Mouse (Mus musculus) liver, adult 2 months (tissue): ENCODE data around the gene Grik3.

Experiments used
- CTCF ChIP-seq: fragments of 200-500 bp; IDR thresholded peaks from 2 replicates; pipeline ENCODE4 v1.5.1; 2011; ENCODE audit warnings: low read depth, low read length, control low read depth
- POLR2A ChIP-seq: fragments of 200-500 bp; IDR thresholded peaks from 2 replicates; pipeline ENCODE4 v1.6.1; 2011; ENCODE audit warnings: low read length, control low read depth; ENCODE audit not compliant: insufficient read depth; ENCODE audit errors: extremely low read depth

DNA sequence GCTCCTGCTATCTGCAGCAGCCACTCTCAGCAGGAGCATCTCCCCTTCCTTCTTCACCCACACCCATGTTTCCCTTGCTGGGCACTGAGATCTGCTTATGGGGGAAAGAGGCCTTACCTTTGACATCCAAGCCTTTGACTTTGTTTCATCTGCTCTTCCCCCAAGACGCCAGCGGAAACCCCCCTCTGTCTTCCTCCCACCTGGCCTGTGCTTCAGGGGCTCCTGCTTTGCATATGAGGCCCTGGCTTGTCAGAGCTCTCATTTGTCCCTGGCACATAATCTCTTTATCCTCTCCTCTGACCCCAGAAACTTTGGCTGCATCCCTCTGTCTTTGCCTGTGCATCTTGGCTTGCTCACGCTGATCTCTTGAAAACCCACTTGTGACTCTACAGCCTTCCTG is 9.2 kb upstream of the Grik3 start:
- TF ChIP-seq POLR2A (no peak), CTCF (no peak)
